Mouse (Mus musculus): ENCODE data around the gene Larp6.
A peak's percentile ranks its signal among the peaks of the same experiment; 100 is the strongest.

DNA sequence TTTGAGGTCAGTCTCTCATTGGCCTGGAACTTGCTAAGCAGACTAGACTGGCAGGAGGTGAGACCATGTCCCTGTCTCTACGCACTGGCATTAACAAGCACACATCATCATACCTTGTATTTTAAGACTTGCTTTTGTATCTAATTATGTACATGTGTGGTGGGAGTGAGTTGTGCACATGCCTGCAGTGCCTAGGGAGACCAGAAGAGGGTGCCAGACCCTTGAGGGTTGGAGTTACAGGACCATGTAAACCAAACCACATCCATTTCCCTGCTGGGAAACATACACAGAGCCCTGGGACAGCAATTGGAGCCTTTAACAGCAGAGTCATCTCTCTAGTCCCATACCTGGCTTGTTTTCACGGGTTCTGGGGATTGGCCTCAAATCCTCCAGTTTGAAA lies 18.8 kb upstream of the Larp6 start:
- no peak for TF ChIP-seq POLR2A (IDR thresholded peaks at IDR 0.05; ENCODE audit: extremely low read depth, insufficient read depth, low read length)
- peak; percentile 43 for TF ChIP-seq CTCF (IDR thresholded peaks at IDR 0.05; ENCODE audit: extremely low read depth, insufficient read depth, low read length)

All from cortical plate, adult 2 months (tissue).